Mouse (Mus musculus) brown adipose tissue, adult 24 weeks (tissue): ENCODE data around the gene Robo3. TPM values are rescaled to one million over a fixed set of nuclear protein-coding genes. Genes with fewer than 3 reads are reported as not detected.

Experiments
- H3K27ac ChIP-seq: fragments of 200-500 bp; replicated peaks from 2 replicates; pipeline ENCODE4 v1.5.1; 2012; ENCODE audit warnings: low read depth, mild to moderate bottlenecking, low read length
- H3K4me1 ChIP-seq: fragments of 200-500 bp; 2 replicates; pipeline ENCODE4 v1.6.1; 2012; ENCODE audit warnings: low read length, mixed read lengths; ENCODE audit not compliant: control insufficient read depth, insufficient read depth, insufficient read length
- H3K4me3 ChIP-seq: fragments of 200-500 bp; 2 replicates; pipeline ENCODE4 v1.5.1; 2012; ENCODE audit warnings: low read depth, mild to moderate bottlenecking, low read length, moderate library complexity; ENCODE audit not compliant: insufficient read depth
- polyA plus RNA-seq: library from polyadenylated mRNA; stranded (reverse); fragments of >200 nt; gene quantifications from 2 replicates; pipeline ENCODE4 v1.2.4, GENCODE M21; 2012; ENCODE audit not compliant: missing spikeins, insufficient read depth, insufficient read length

Robo3 gene
- polyA plus RNA-seq, 1 experiment, result not detected

GRCm38 (mm10) chr9:37437772-37438735 lies 5.0 kb upstream of the Robo3 start:
- no peak overlapping the region for H3K4me3 ChIP-seq
- H3K27ac ChIP-seq, result no peak overlapping the region
- no peaks in the 10 kb centered on the region for H3K4me1 ChIP-seq

- no peak overlapping the region for H3K4me3 ChIP-seq
- H3K27ac ChIP-seq, result no peak overlapping the region
- no peaks in the 10 kb centered on the region for H3K4me1 ChIP-seq
Observed at GRCm38 (mm10) chr9:37435616-37436015, 2.6 kb upstream of the Robo3 start.

GRCm38 (mm10) chr9:37434932-37435331 lies 1.9 kb upstream of the Robo3 start:
- Histone ChIP-seq H3K4me1 (no peaks in the 10 kb centered on the region), H3K27ac (no peak overlapping the region), H3K4me3 (no peak overlapping the region)

GRCm38 (mm10) chr9:37433823-37434560 lies 946 bp upstream of the Robo3 start:
- Histone ChIP-seq H3K4me1 (no peaks in the 10 kb centered on the region), H3K27ac (no peak overlapping the region), H3K4me3 (no peak overlapping the region)

GRCm38 (mm10) chr9:37432026-37432666 lies 900 bp downstream of the Robo3 start:
- no peaks in the 10 kb centered on the region for H3K4me1 ChIP-seq
- H3K4me3 ChIP-seq, result no peak overlapping the region
- H3K27ac ChIP-seq, result no peak overlapping the region

- no peak overlapping the region for H3K27ac ChIP-seq
- peak overlapping the region; percentile 44 for H3K4me3 ChIP-seq
- no peaks in the 10 kb centered on the region for H3K4me1 ChIP-seq
Observed at GRCm38 (mm10) chr9:37430582-37430981, 2.5 kb downstream of the Robo3 start.

GRCm38 (mm10) chr9:37429326-37429725 lies 3.7 kb downstream of the Robo3 start:
- Histone ChIP-seq H3K4me3 (no peak overlapping the region), H3K27ac (no peak overlapping the region), H3K4me1 (no peaks in the 10 kb centered on the region)

- Histone ChIP-seq H3K27ac (no peak overlapping the region), H3K4me3 (peak overlapping the region; percentile 2; the same call in 1 of the 2 replicates), H3K4me1 (no peaks in the 10 kb centered on the region; the same call in 1 of the 2 replicates)
Observed at GRCm38 (mm10) chr9:37421239-37421638, 11.8 kb downstream of the Robo3 start.

GRCm38 (mm10) chr9:37420676-37421075 lies 12.4 kb downstream of the Robo3 start:
- Histone ChIP-seq H3K4me3 (peak overlapping the region; percentile 45), H3K27ac (no peak overlapping the region), H3K4me1 (no peaks in the 10 kb centered on the region; the same call in 1 of the 2 replicates)

GRCm38 (mm10) chr9:37418791-37419190 lies 14.3 kb downstream of the Robo3 start:
- Histone ChIP-seq H3K27ac (no peak overlapping the region), H3K4me1 (no peaks in the 10 kb centered on the region; the same call in none of the 2 replicates), H3K4me3 (no peak overlapping the region)

GRCm38 (mm10) chr9:37414666-37415065 lies 18.4 kb downstream of the Robo3 start:
- Histone ChIP-seq H3K4me1 (peaks cover 3% of the 10 kb centered on the region; the same call in 1 of the 2 replicates), H3K4me3 (no peak overlapping the region), H3K27ac (no peak overlapping the region)

GRCm38 (mm10) chr9:37412989-37413388 lies 20.1 kb downstream of the Robo3 start:
- Histone ChIP-seq H3K27ac (no peak overlapping the region), H3K4me3 (no peak overlapping the region), H3K4me1 (peaks cover 3% of the 10 kb centered on the region; the same call in 1 of the 2 replicates)

GRCm38 (mm10) chr9:37409698-37410445 lies 23.2 kb downstream of the Robo3 start:
- Histone ChIP-seq H3K27ac (no peak overlapping the region), H3K4me3 (no peak overlapping the region), H3K4me1 (peaks cover 3% of the 10 kb centered on the region; the same call in 1 of the 2 replicates)

- H3K27ac ChIP-seq, result no peak overlapping the region
- H3K4me1 ChIP-seq, result no peaks in the 10 kb centered on the region
- no peak overlapping the region for H3K4me3 ChIP-seq
Observed at GRCm38 (mm10) chr9:37407850-37408502, 25.1 kb downstream of the Robo3 start.
